Mouse (Mus musculus): ENCODE data around the gene Slc22a2. TPM values are rescaled to one million over a fixed set of nuclear protein-coding genes. Genes with fewer than 3 reads are reported as not detected.
A peak's percentile ranks its signal among the peaks of the same experiment; 100 is the strongest.

Gene Slc22a2
- polyA plus RNA-seq, 1 experiment from 2014 or later, result not detected

DNA sequence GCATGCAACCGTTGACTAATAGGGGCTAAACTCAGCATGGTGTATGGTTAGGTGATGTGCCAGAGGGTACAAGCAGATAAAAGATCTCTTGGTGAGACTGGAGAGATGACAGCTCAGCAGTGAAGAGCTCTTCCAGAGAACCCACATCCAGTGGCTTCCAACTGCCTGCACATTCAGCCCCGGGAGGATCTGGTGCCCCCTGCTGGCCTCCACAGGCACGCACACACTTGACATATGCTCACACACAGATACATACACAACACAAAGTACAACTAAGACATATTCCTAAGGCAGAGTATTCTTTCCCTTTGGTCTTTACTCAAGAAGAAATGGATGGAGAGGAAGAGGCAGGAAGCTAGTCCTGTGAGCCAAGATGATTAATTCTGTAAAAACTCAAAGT lies 55.7 kb downstream of the Slc22a2 start:
- Histone ChIP-seq H3K27me3 (ENCODE audit: poor library complexity, severe bottlenecking) (peaks cover 10% of the 10 kb centered on the region), H3K4me3 (no peak overlapping the region), H3K9me3 (no peaks in the 10 kb centered on the region), H3K36me3 (replicated peaks) (no peaks in the 10 kb centered on the region), H3K27ac (no peak overlapping the region), H3K4me1 (peaks cover 8% of the 10 kb centered on the region; the same call in 1 of the 2 replicates)
- 88% methylated on average over 3 of the region's 3 CpGs for WGBS
- DNase-seq (ENCODE audit: extremely low spot score, low spot score), result no peak

DNA sequence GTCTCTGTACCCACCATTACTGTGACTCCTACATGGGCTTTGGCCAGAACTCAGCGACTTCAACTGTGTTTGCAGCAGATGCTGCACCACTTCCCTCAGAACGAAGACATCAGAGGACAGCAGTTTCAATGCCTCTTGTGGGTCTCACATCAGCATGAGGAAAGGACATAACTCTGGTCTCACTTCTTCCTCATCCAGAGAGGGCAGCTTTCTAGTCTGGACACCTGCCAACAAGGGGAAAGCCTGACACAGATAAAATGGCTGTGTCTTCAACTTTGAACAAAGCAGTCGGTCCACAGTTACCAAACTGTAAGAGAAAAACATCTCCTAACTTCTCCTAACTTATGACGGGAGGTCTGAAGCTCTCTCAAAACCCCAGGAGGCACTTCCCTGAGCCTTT lies 57.2 kb downstream of the Slc22a2 start:
- WGBS, result 72% methylated on average over 4 of the region's 4 CpGs
- H3K36me3 ChIP-seq (replicated peaks), result no peaks in the 10 kb centered on the region

DNA sequence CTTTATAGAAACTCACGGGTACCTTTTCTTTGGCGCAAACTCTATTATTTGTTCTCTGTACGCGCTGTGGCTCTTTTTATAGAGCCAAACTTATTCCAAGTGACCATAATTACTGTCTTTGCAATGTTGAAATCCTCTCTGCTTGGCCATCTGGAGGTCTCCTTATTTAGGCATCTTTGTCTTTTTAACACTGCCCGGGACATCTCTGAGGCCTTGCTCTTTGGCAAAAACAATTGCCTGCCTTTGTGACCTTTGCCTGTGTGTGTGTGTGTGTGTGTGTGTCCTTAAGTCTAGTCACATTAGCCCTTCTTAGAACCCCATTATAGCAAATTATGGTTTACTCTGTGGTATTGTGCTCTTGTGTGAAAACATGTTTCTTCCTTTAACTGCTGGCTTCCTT lies 61.5 kb downstream of the Slc22a2 start:
- no peak overlapping the region for H3K27ac ChIP-seq
- H3K4me3 ChIP-seq, result no peak overlapping the region
- no peaks in the 10 kb centered on the region for H3K27me3 ChIP-seq (ENCODE audit: poor library complexity, severe bottlenecking)
- WGBS, result 85% methylated on average over 5 of the region's 5 CpGs
- no peak for DNase-seq (ENCODE audit: extremely low spot score, low spot score)
- no peaks in the 10 kb centered on the region for H3K36me3 ChIP-seq (replicated peaks)
- H3K4me1 ChIP-seq, result no peaks in the 10 kb centered on the region
- H3K9me3 ChIP-seq, result no peaks in the 10 kb centered on the region

More for the DNA sequence above, 57.2 kb downstream of the Slc22a2 start:
- no peak overlapping the region for H3K4me3 ChIP-seq
- H3K4me1 ChIP-seq, result peaks cover 5% of the 10 kb centered on the region; the same call in 1 of the 2 replicates
- H3K27ac ChIP-seq, result no peak overlapping the region
- no peaks in the 10 kb centered on the region for H3K27me3 ChIP-seq (ENCODE audit: poor library complexity, severe bottlenecking)
- H3K9me3 ChIP-seq, result no peaks in the 10 kb centered on the region
- no peak for DNase-seq (ENCODE audit: extremely low spot score, low spot score)

DNA sequence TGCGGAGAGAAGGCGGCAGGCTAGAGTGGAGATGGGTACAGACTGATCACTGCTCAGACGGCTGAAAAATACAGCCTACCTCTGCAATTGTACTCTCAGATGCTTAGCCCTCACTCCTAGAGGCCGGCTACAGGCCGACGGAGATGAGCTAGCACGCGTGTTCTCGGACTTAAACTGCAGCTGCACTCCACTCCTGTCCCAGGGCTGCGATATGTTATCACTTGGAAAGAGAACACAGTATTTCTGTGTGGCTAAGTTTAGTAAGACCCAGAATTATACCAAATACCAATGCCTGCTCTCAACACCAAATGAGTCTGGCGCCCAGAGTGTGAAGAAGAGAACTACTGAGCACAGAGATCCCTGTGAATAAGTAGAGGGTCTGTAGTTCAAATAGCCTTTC lies 68.7 kb downstream of the Slc22a2 start:
- no peaks in the 10 kb centered on the region for H3K27me3 ChIP-seq (ENCODE audit: poor library complexity, severe bottlenecking)
- no peaks in the 10 kb centered on the region for H3K4me1 ChIP-seq
- no peaks in the 10 kb centered on the region for H3K36me3 ChIP-seq (replicated peaks)
- H3K4me3 ChIP-seq, result no peak overlapping the region
- H3K27ac ChIP-seq, result no peak overlapping the region
- WGBS, result 95% methylated on average over 11 of the region's 11 CpGs
- no peak for DNase-seq (ENCODE audit: extremely low spot score, low spot score)
- H3K9me3 ChIP-seq, result no peaks in the 10 kb centered on the region

DNA sequence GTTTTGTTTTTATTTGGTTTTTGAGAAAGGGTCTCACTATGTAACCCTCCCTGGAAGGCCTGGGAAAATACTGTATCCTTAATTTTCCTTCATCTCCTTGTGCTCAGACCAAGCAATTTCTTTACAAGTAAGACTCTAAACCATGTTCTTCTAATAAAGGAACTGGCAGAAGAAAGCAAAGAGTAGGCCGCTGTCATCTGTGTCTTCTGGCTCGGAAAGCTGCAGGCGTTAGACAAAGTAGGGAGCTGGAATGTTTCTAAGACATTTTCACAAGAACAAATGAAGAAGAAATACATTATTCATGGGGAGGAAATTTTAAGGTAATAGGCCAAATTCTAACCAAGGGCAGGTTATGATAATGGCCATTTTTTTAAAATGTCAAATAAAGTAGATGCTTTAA lies 70.1 kb downstream of the Slc22a2 start:
- DNase-seq (ENCODE audit: extremely low spot score, low spot score), result no peak
- WGBS, result 92% methylated on average over 3 of the region's 3 CpGs
- H3K4me1 ChIP-seq, result no peaks in the 10 kb centered on the region
- no peaks in the 10 kb centered on the region for H3K9me3 ChIP-seq
- no peak overlapping the region for H3K27ac ChIP-seq
- no peaks in the 10 kb centered on the region for H3K36me3 ChIP-seq (replicated peaks)
- H3K27me3 ChIP-seq (ENCODE audit: poor library complexity, severe bottlenecking), result no peaks in the 10 kb centered on the region
- no peak overlapping the region for H3K4me3 ChIP-seq

DNA sequence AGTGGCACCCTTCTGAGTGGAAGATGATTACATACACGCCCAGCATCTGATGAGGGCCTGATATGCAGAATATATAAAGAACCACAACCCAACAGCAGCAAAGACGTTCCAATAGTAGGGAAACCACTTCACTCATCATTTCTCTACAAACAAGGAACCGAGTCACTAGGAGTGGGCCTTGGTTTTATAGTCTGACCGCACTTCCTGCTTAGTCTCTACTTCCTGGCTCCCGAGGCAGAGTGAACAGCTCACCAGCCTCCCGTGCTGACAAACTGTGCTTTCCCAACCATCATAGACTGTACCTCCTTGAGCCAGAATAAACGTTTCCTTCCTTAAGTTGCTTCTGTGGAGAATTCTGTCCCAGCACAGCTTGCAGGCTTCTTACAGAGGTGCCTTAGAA lies 71.9 kb downstream of the Slc22a2 start:
- DNase-seq (ENCODE audit: extremely low spot score, low spot score), result no peak
- WGBS, result 79% methylated on average over 7 of the region's 7 CpGs
- Histone ChIP-seq H3K4me3 (no peak overlapping the region), H3K9me3 (no peaks in the 10 kb centered on the region), H3K27me3 (ENCODE audit: poor library complexity, severe bottlenecking) (0 out of 2 replicates have a peak, but pooled peaks cover under 1% of the 10 kb centered on the region), H3K27ac (no peak overlapping the region), H3K4me1 (no peaks in the 10 kb centered on the region), H3K36me3 (replicated peaks) (no peaks in the 10 kb centered on the region)

DNA sequence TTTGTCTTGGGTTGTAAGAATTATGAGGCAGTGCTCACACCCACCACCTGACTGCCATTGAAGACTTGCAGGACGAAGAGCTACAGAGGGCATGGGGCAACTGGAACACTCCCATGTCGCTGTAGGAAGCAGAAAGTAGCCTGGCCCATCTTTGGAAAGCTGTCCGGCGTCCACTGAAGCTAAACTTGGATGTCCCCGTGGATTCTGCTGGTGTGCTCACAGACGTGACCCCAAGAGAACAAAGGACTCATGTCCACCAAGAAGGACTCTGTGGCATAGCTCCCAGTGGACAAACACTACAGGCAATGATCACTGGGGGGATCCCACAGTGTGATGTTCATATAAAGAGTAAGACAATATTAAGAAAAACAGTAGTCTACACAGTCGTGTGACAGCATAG lies 74.9 kb downstream of the Slc22a2 start:
- H3K27me3 ChIP-seq (ENCODE audit: poor library complexity, severe bottlenecking), result peaks cover 21% of the 10 kb centered on the region; the same call in 1 of the 2 replicates
- no peak overlapping the region for H3K27ac ChIP-seq
- no peaks in the 10 kb centered on the region for H3K4me1 ChIP-seq
- H3K36me3 ChIP-seq (replicated peaks), result no peaks in the 10 kb centered on the region
- no peak for DNase-seq (ENCODE audit: extremely low spot score, low spot score)
- no peaks in the 10 kb centered on the region for H3K9me3 ChIP-seq
- no peak overlapping the region for H3K4me3 ChIP-seq
- WGBS, result 87% methylated on average over 7 of the region's 7 CpGs

DNA sequence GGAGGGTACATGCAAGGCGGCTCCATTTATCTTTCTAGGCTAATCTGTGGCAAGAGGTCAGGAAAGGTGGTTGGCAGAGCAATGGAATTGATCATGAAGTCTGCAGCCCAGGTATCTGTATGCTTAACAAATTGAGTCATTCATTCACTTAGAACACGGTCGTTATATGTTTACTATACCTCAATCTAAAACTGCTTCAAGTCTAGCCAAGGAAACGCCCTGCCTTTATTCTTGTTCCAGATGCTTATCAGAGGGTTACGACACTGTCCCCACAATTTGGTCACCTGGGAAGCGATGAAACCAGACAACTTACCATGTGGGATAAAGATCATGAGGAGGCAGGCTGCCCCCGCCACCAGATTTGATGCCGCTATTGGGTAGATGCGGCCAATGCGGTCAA lies 75.3 kb downstream of the Slc22a2 start:
- H3K9me3 ChIP-seq, result no peaks in the 10 kb centered on the region
- H3K36me3 ChIP-seq (replicated peaks), result no peaks in the 10 kb centered on the region
- no peak for DNase-seq (ENCODE audit: extremely low spot score, low spot score)
- peaks cover 21% of the 10 kb centered on the region; the same call in 1 of the 2 replicates for H3K27me3 ChIP-seq (ENCODE audit: poor library complexity, severe bottlenecking)
- no peak overlapping the region for H3K4me3 ChIP-seq
- H3K27ac ChIP-seq, result no peak overlapping the region
- H3K4me1 ChIP-seq, result no peaks in the 10 kb centered on the region
- WGBS, result 93% methylated on average over 10 of the region's 10 CpGs

DNA sequence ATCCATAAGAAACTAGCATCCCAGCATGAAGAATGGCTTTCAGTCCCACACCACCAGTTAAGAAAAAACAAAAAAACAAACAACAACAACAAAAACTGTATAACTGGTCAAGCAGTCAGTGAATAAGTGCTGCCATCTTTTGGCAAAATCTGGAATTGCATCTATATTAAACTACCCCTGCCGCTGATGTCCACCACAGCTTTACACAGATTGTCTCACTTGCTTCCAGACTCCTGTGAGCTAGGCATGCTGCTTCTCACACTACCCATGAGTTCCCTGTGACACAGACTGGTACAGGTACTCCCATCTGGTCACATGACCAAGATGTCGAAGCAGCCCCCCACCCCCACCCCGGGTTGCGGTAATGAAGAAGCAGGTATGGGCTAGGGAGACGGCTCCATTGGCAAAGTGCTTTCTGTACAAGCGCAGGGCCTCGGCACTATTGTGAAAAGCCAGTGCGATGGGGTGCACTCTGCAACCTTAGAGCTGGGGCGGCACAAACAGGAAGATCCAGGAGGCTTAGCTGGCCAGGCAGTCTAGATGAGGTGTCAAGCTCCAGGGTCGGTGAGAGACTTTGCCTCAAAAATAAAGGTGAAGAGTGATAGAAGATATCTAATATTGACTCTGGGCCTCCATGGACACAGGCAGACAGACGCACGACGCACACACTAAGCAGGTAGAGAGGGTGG lies 76.8 kb downstream of the Slc22a2 start:
- Histone ChIP-seq H3K27me3 (ENCODE audit: poor library complexity, severe bottlenecking) (peaks cover 21% of the 10 kb centered on the region; the same call in 1 of the 2 replicates), H3K36me3 (replicated peaks) (no peaks in the 10 kb centered on the region), H3K9me3 (no peaks in the 10 kb centered on the region), H3K4me1 (no peaks in the 10 kb centered on the region), H3K4me3 (no peak overlapping the region), H3K27ac (no peak overlapping the region)
- no peak for DNase-seq (ENCODE audit: extremely low spot score, low spot score)
- 69% methylated on average over 13 of the region's 13 CpGs for WGBS

DNA sequence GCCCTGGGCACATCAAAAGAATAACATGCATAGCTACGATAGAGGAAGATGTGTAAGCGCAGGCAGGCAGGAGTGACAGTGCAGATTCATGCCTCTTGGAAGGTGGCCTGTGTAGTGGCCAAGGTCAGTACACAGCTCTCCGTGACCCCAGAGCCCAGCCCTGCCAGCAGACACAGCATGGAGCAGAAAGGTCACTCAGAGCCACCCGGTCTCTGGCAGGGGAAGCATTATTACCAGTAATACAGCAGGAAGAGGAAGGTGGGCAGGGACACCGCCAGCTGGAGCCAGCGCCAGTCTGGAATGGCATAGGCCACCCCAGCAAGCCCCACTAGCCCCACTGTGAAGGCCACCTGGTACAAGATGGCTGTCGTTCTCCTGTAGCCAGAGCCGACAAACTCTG lies 80.2 kb downstream of the Slc22a2 start:
- no peaks in the 10 kb centered on the region for H3K4me1 ChIP-seq
- no peak overlapping the region for H3K27ac ChIP-seq
- no peaks in the 10 kb centered on the region for H3K9me3 ChIP-seq
- no peaks in the 10 kb centered on the region for H3K36me3 ChIP-seq (replicated peaks)
- no peak overlapping the region for H3K4me3 ChIP-seq
- DNase-seq (ENCODE audit: extremely low spot score, low spot score), result no peak
- WGBS, result 87% methylated on average over 8 of the region's 8 CpGs
- peaks cover 21% of the 10 kb centered on the region; the same call in 1 of the 2 replicates for H3K27me3 ChIP-seq (ENCODE audit: poor library complexity, severe bottlenecking)

DNA sequence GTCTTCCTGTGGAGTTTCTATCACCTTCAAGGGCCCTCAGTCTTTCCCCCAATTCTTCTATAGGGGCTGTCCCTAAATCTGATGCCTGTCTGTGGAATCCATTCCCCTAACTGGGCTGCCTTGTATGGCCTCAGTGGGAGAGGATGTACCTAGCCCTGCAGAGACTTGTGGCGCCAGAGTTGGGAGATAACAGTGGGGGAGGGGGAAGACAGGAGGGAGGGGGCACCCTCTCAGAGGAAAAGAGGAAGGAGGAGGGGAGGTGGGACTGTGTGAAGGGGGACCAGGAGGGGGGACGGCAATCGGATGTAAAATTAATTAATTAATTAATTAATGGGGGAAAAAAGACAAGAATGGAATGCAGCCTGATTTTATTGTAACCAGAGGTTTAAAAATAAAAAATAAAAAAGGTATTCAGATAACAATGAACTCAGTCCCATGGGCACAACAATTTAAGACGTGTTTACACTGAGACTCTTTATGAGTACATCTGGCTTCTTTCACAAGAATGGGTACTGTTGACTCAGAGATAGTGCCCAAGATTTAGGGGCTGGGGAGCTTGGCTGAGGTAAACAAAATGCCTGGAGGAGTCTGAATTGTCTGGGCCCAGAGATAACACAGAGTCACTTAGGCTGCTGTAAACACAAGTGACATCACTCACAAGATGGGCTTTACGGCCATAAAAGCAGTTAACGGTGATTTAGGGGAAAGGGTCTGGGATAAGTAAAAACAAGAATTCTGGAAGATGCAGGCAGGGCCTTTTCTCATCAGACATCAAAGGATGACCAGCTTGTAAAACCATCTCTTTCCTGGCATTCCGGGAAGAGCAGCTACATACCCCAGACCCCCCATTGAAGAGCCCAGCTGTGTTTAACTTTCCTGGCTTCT lies 84.8 kb downstream of the Slc22a2 start:
- H3K27ac ChIP-seq, result no peak overlapping the region
- no peak for DNase-seq (ENCODE audit: extremely low spot score, low spot score)
- H3K9me3 ChIP-seq, result no peaks in the 10 kb centered on the region
- 0 out of 2 replicates have a peak, but pooled peaks cover 3% of the 10 kb centered on the region for H3K4me1 ChIP-seq
- no peak overlapping the region for H3K4me3 ChIP-seq
- H3K27me3 ChIP-seq (ENCODE audit: poor library complexity, severe bottlenecking), result no peaks in the 10 kb centered on the region
- WGBS, result 71% methylated on average over 7 of the region's 7 CpGs
- H3K36me3 ChIP-seq (replicated peaks), result no peaks in the 10 kb centered on the region

DNA sequence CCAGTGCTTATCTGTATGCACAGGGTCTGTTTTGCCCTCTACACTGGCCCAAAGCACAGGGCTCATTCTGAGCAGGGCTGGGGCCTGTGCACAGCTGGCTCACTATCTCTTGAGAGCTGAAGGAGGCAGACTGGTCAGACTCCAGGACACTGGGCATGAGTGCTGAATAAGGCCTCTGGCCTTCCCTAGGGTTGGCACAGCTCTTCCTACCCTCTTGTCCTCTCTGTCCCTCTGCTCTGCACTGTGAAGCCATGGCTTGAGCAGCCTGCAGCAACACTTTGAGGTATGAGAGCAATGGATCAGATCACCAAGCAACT lies 85.4 kb downstream of the Slc22a2 start:
- Histone ChIP-seq H3K4me3 (no peak overlapping the region), H3K27ac (0 out of 2 replicates have a peak overlapping the region, but pooled peaks have one; percentile 44), H3K4me1 (0 out of 2 replicates have a peak, but pooled peaks cover 3% of the 10 kb centered on the region), H3K36me3 (replicated peaks) (no peaks in the 10 kb centered on the region), H3K27me3 (ENCODE audit: poor library complexity, severe bottlenecking) (no peaks in the 10 kb centered on the region), H3K9me3 (no peaks in the 10 kb centered on the region)
- DNase-seq (ENCODE audit: extremely low spot score, low spot score), result no peak

DNA sequence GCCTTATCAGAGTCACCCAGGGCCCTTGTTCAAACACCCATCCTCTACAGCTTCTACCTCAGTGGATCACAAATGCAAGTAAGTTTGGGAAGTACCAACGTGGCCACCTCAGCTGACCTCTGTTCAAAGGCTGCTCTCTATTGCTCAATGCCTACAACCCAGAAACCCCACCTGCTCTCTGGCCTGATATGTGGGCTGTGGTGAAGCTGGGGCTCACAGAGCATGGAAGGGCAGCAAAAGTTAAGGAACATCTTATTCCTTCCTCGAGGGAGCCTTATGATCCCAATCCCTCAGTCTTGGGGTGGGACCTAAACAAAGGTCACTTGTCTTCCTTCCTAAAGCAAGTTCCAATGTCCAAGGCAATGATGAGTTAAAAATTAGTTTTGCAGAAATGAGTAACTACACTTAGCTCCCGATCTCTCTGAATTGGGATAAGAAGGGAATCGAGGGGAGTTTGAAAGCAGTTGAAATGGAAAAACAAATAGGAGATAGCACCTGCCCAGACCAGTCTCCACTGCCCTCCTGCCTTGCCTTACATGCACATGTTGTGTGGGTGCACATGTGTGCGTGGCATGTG lies 87.2 kb downstream of the Slc22a2 start:
- WGBS, result 90% methylated on average over 5 of the region's 5 CpGs
- Histone ChIP-seq H3K36me3 (replicated peaks) (no peaks in the 10 kb centered on the region), H3K9me3 (no peaks in the 10 kb centered on the region), H3K4me1 (0 out of 2 replicates have a peak, but pooled peaks cover 3% of the 10 kb centered on the region), H3K27me3 (ENCODE audit: poor library complexity, severe bottlenecking) (no peaks in the 10 kb centered on the region), H3K27ac (no peak overlapping the region), H3K4me3 (no peak overlapping the region)
- no peak for DNase-seq (ENCODE audit: extremely low spot score, low spot score)
